Mouse (Mus musculus) lung, embryonic 15.5 days (tissue): ENCODE results near the gene Vhl. TPM values are rescaled to one million over a fixed set of nuclear protein-coding genes. Genes with fewer than 3 reads are reported as not detected.

Source experiments
- ATAC-seq: fragments of 200-750 bp; cut with Nextera tagmentation; 2 replicates; pipeline ENCODE4 v1.8.0; 2017; ENCODE audit warnings: moderate number of reproducible peaks, borderline replicate concordance; ENCODE audit not compliant: low FRiP score, low TSS enrichment; ENCODE audit errors: extremely low read depth
- H3K27ac ChIP-seq: fragments of 300-500 bp; sonication (generic); 2 replicates; pipeline ENCODE4 v1.5.1; 2015; ENCODE audit warnings: moderate library complexity, mild to moderate bottlenecking, inconsistent platforms
- H3K27me3 ChIP-seq: fragments of 300-500 bp; sonication (generic); 2 replicates; pipeline ENCODE4 v1.6.1; 2015; ENCODE audit warnings: inconsistent platforms
- H3K36me3 ChIP-seq: fragments of 300-500 bp; sonication (generic); 2 replicates; pipeline ENCODE4 v1.6.1; 2015; ENCODE audit warnings: inconsistent platforms
- H3K4me1 ChIP-seq: fragments of 300-500 bp; sonication (generic); 2 replicates; pipeline ENCODE4 v1.6.1; 2015; ENCODE audit warnings: inconsistent platforms
- H3K4me2 ChIP-seq: fragments of 300-500 bp; sonication (generic); 2 replicates; pipeline ENCODE4 v1.6.1; 2015; ENCODE audit warnings: inconsistent platforms, mild to moderate bottlenecking, moderate library complexity
- H3K4me3 ChIP-seq: fragments of 300-500 bp; sonication (generic); 2 replicates; pipeline ENCODE4 v1.5.1; 2015; ENCODE audit warnings: mild to moderate bottlenecking, inconsistent platforms
- H3K9ac ChIP-seq: fragments of 300-500 bp; sonication (generic); 2 replicates; pipeline ENCODE4 v1.6.1; 2015; ENCODE audit warnings: inconsistent platforms
- H3K9me3 ChIP-seq: fragments of 300-500 bp; sonication (generic); 2 replicates; pipeline ENCODE4 v1.6.1; 2016; ENCODE audit warnings: inconsistent platforms
- WGBS: fragments of 180-500 bp; shearing (Covaris S2); methylation state at CpG from one replicate; pipeline ENCODE4 v1.1.7; 2015; 5-methylcytosine and 5-hydroxymethylcytosine counted together
- polyA plus RNA-seq: library from polyadenylated mRNA; unstranded; fragments of >200 nt; fragmentation: Nextera tagmentation; extraction: Ambion mirVana; gene quantifications from 2 replicates; pipeline ENCODE4 v1.2.1, GENCODE M21; 2015

The Vhl gene
- polyA plus RNA-seq, result 41.0 and 45.8 TPM in 2 replicates

GRCm38 (mm10) chr6:113623941-113624751 lies at the start of gene Vhl:
TSS of gene Vhl (plus strand) at chr6:113623959.
- peak; percentile 89 for ATAC-seq
- Histone ChIP-seq H3K4me2 (peak within 1 kb of the TSS; percentile 68), H3K4me1 (peaks cover 16% of the 10 kb centered on the region), H3K9ac (peak within 1 kb of the TSS; percentile 62), H3K9me3 (no peaks in the 10 kb centered on the region), H3K27me3 (no peaks in the 10 kb centered on the region), H3K27ac (peak within 1 kb of the TSS; percentile 83), H3K4me3 (peak within 1 kb of the TSS; percentile 56), H3K36me3 (peaks cover 17% of the 10 kb centered on the region)
- WGBS, result under 1% methylated on average over 59 of the region's 76 CpGs

- ATAC-seq, result no peak
These were observed 47.7 kb upstream of the Vhl start for GRCm38 (mm10) chr6:113576044-113576443.

GRCm38 (mm10) chr6:113579306-113579705 lies 44.5 kb upstream of the Vhl start:
- Histone ChIP-seq H3K4me3 (no peak overlapping the region), H3K4me1 (no peaks in the 10 kb centered on the region), H3K36me3 (peaks cover 17% of the 10 kb centered on the region; the same call in 1 of the 2 replicates), H3K27me3 (no peaks in the 10 kb centered on the region), H3K27ac (no peak overlapping the region), H3K9me3 (no peaks in the 10 kb centered on the region), H3K4me2 (no peak overlapping the region), H3K9ac (no peak overlapping the region)
- 95% methylated on average over 3 of the region's 3 CpGs for whole genome bisulfite sequencing
- no peak for ATAC-seq

More at GRCm38 (mm10) chr6:113576044-113576443, 47.7 kb upstream of the Vhl start:
- no peak overlapping the region for H3K9ac ChIP-seq
- H3K9me3 ChIP-seq, result no peaks in the 10 kb centered on the region
- H3K27me3 ChIP-seq, result no peaks in the 10 kb centered on the region
- 93% methylated on average over 6 of the region's 6 CpGs for WGBS
- H3K36me3 ChIP-seq, result peaks cover 31% of the 10 kb centered on the region
- no peak overlapping the region for H3K27ac ChIP-seq
- no peak overlapping the region for H3K4me3 ChIP-seq
- H3K4me2 ChIP-seq, result no peak overlapping the region
- no peaks in the 10 kb centered on the region for H3K4me1 ChIP-seq

GRCm38 (mm10) chr6:113583023-113583422 lies 40.7 kb upstream of the Vhl start:
- WGBS, result 90% methylated on average over 4 of the region's 4 CpGs
- no peak overlapping the region for H3K4me3 ChIP-seq
- no peaks in the 10 kb centered on the region for H3K4me1 ChIP-seq
- H3K27ac ChIP-seq, result no peak overlapping the region
- no peak overlapping the region for H3K4me2 ChIP-seq
- no peak overlapping the region for H3K9ac ChIP-seq
- no peak for ATAC-seq
- H3K27me3 ChIP-seq, result no peaks in the 10 kb centered on the region
- H3K9me3 ChIP-seq, result no peaks in the 10 kb centered on the region
- H3K36me3 ChIP-seq, result peaks cover 8% of the 10 kb centered on the region; the same call in 1 of the 2 replicates

GRCm38 (mm10) chr6:113585065-113585464 lies 38.7 kb upstream of the Vhl start:
- WGBS, result 90% methylated on average over 5 of the region's 5 CpGs
- no peak overlapping the region for H3K4me3 ChIP-seq
- H3K9me3 ChIP-seq, result no peaks in the 10 kb centered on the region
- no peak overlapping the region for H3K9ac ChIP-seq
- H3K27me3 ChIP-seq, result no peaks in the 10 kb centered on the region
- no peaks in the 10 kb centered on the region for H3K4me1 ChIP-seq
- no peak overlapping the region for H3K4me2 ChIP-seq
- ATAC-seq, result no peak
- H3K36me3 ChIP-seq, result peaks cover 8% of the 10 kb centered on the region; the same call in 1 of the 2 replicates
- no peak overlapping the region for H3K27ac ChIP-seq

- Histone ChIP-seq H3K4me3 (no peak overlapping the region), H3K36me3 (peaks cover 5% of the 10 kb centered on the region; the same call in 1 of the 2 replicates), H3K27me3 (no peaks in the 10 kb centered on the region), H3K9ac (no peak overlapping the region), H3K9me3 (no peaks in the 10 kb centered on the region), H3K27ac (no peak overlapping the region), H3K4me1 (no peaks in the 10 kb centered on the region), H3K4me2 (no peak overlapping the region)
- peak; percentile 49 for ATAC-seq
- WGBS, result 60% methylated on average over 5 of the region's 5 CpGs
These were observed 37.1 kb upstream of the Vhl start for GRCm38 (mm10) chr6:113586466-113587183.

- WGBS, result 96% methylated on average over 2 of the region's 2 CpGs
- Histone ChIP-seq H3K27ac (no peak overlapping the region), H3K36me3 (no peaks in the 10 kb centered on the region), H3K9ac (no peak overlapping the region), H3K27me3 (no peaks in the 10 kb centered on the region), H3K4me1 (no peaks in the 10 kb centered on the region), H3K9me3 (no peaks in the 10 kb centered on the region), H3K4me3 (no peak overlapping the region), H3K4me2 (no peak overlapping the region)
- no peak for ATAC-seq
These were observed 31.1 kb upstream of the Vhl start for GRCm38 (mm10) chr6:113592637-113593036.

- ATAC-seq, result no peak
- Histone ChIP-seq H3K4me1 (no peaks in the 10 kb centered on the region), H3K27ac (no peak overlapping the region), H3K36me3 (no peaks in the 10 kb centered on the region), H3K27me3 (no peaks in the 10 kb centered on the region), H3K9me3 (no peaks in the 10 kb centered on the region), H3K4me2 (no peak overlapping the region), H3K4me3 (no peak overlapping the region), H3K9ac (no peak overlapping the region)
- WGBS, result 86% methylated on average over 4 of the region's 4 CpGs
These were observed 25.8 kb upstream of the Vhl start for GRCm38 (mm10) chr6:113597945-113598344.

- ATAC-seq, result no peak
- Histone ChIP-seq H3K36me3 (no peaks in the 10 kb centered on the region), H3K4me1 (no peaks in the 10 kb centered on the region), H3K27me3 (no peaks in the 10 kb centered on the region), H3K27ac (no peak overlapping the region), H3K4me3 (no peak overlapping the region), H3K4me2 (no peak overlapping the region), H3K9me3 (no peaks in the 10 kb centered on the region), H3K9ac (no peak overlapping the region)
- 69% methylated on average over 5 of the region's 5 CpGs for WGBS
These were observed 23.9 kb upstream of the Vhl start for GRCm38 (mm10) chr6:113599833-113600232.

GRCm38 (mm10) chr6:113600543-113601139 lies 23.1 kb upstream of the Vhl start, which contains the start of gene Fancd2os:
TSS of gene Fancd2os (minus strand) at chr6:113600715.
- Histone ChIP-seq H3K9ac (no peak within 1 kb of the TSS), H3K9me3 (no peaks in the 10 kb centered on the region), H3K36me3 (no peaks in the 10 kb centered on the region), H3K27ac (no peak within 1 kb of the TSS), H3K4me3 (no peak within 1 kb of the TSS), H3K4me2 (no peak within 1 kb of the TSS), H3K27me3 (no peaks in the 10 kb centered on the region), H3K4me1 (peaks cover 4% of the 10 kb centered on the region)
- WGBS, result 44% methylated on average over 23 of the region's 23 CpGs
- ATAC-seq, result no peak

- no peak overlapping the region for H3K4me3 ChIP-seq
- no peak overlapping the region for H3K27ac ChIP-seq
- H3K36me3 ChIP-seq, result no peaks in the 10 kb centered on the region
- ATAC-seq, result no peak
- H3K27me3 ChIP-seq, result no peaks in the 10 kb centered on the region
- H3K4me2 ChIP-seq, result no peak overlapping the region
- 90% methylated on average over 6 of the region's 6 CpGs for WGBS
- H3K9ac ChIP-seq, result no peak overlapping the region
- no peaks in the 10 kb centered on the region for H3K9me3 ChIP-seq
- H3K4me1 ChIP-seq, result peaks cover 15% of the 10 kb centered on the region
These were observed 20.9 kb upstream of the Vhl start for GRCm38 (mm10) chr6:113602821-113603220.
